Mouse (Mus musculus) olfactory bulb, adult 2 months (tissue): ENCODE results near the gene Ncln.

Source experiments
- CTCF ChIP-seq: fragments of 200-500 bp; IDR thresholded peaks from 2 replicates; pipeline ENCODE4 v1.5.1; 2012; ENCODE audit warnings: low read depth, mild to moderate bottlenecking, low read length, moderate library complexity; ENCODE audit not compliant: insufficient read depth
- POLR2A ChIP-seq: fragments of 200-500 bp; IDR thresholded peaks from 2 replicates; pipeline ENCODE4 v1.6.1; 2012; ENCODE audit warnings: mild to moderate bottlenecking, low read depth, low read length, moderate library complexity; ENCODE audit not compliant: insufficient read depth

DNA sequence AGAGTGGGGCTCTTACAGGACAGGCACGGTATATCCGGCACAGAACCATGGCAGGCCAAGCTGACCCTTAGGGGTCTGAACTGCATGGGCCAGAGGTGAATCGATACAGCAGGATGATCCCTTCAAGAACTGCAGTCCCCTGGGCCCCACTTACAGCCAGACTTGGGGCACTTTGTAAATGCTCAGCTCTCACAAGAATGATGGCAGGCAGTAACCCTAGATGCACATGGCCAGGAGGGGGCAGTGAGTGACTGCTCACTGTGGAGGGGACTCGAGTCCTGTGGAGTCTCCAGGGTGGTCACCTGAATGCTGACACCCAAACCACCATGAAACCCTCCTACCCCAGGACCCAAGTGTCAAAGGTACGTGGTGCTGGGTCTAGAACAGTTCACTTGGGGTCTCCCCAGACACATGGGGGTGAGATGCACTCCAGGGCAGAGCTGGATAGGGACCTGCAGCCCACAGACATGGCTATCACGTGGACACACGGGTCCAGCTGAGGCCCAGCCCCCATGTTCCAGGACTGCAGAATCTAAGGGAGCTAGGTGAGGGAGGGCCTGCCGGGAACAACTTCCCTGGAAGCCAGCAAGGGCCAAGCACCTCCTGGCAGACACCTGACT, 2.5 kb downstream of the Ncln start:
- TF ChIP-seq POLR2A (no peak), CTCF (no peak)
